Mouse (Mus musculus): Measurements from ENCODE around the gene Ap2b1. TPM values are rescaled to one million over a fixed set of nuclear protein-coding genes. Genes with fewer than 3 reads are reported as not detected.

Ap2b1 gene
- polyA plus RNA-seq, 1 experiment from 2014 or later, result 89.2 TPM

GRCm38 (mm10) chr11:83379745-83380341 lies 81.0 kb downstream of the Ap2b1 start:
- no peaks in the 10 kb centered on the region for H3K9me3 ChIP-seq
- 89% methylated on average over 7 of the region's 7 CpGs for WGBS
- H3K4me1 ChIP-seq (replicated peaks), result peaks cover 15% of the 10 kb centered on the region
- no peak overlapping the region for H3K4me3 ChIP-seq
- no peak for DNase-seq (ENCODE audit: low spot score)
- peaks cover 51% of the 10 kb centered on the region for H3K36me3 ChIP-seq
- H3K27ac ChIP-seq, result no peak overlapping the region
- no peaks in the 10 kb centered on the region for H3K27me3 ChIP-seq (ENCODE audit: insufficient read depth, poor library complexity, severe bottlenecking)

- Histone ChIP-seq H3K4me1 (replicated peaks) (peaks cover 15% of the 10 kb centered on the region), H3K27ac (no peak overlapping the region), H3K9me3 (no peaks in the 10 kb centered on the region), H3K27me3 (ENCODE audit: insufficient read depth, poor library complexity, severe bottlenecking) (no peaks in the 10 kb centered on the region), H3K4me3 (no peak overlapping the region), H3K36me3 (peaks cover 24% of the 10 kb centered on the region)
- no peak for DNase-seq (ENCODE audit: low spot score)
- WGBS, result 71% methylated on average over 9 of the region's 9 CpGs
Observed at GRCm38 (mm10) chr11:83382876-83383531, 84.2 kb downstream of the Ap2b1 start.

- peaks cover 25% of the 10 kb centered on the region for H3K36me3 ChIP-seq
- WGBS, result 81% methylated on average over 1 of the region's 1 CpGs
- H3K4me3 ChIP-seq, result no peak overlapping the region
- peaks cover 15% of the 10 kb centered on the region for H3K4me1 ChIP-seq (replicated peaks)
- H3K27ac ChIP-seq, result no peak overlapping the region
- H3K9me3 ChIP-seq, result no peaks in the 10 kb centered on the region
- DNase-seq (ENCODE audit: low spot score), result no peak
- H3K27me3 ChIP-seq (ENCODE audit: insufficient read depth, poor library complexity, severe bottlenecking), result no peaks in the 10 kb centered on the region
Observed at GRCm38 (mm10) chr11:83383532-83383887, 84.7 kb downstream of the Ap2b1 start.

- H3K27me3 ChIP-seq (ENCODE audit: insufficient read depth, poor library complexity, severe bottlenecking), result no peaks in the 10 kb centered on the region
- no peak overlapping the region for H3K27ac ChIP-seq
- H3K4me3 ChIP-seq, result no peak overlapping the region
- H3K4me1 ChIP-seq (replicated peaks), result peaks cover 18% of the 10 kb centered on the region
- H3K36me3 ChIP-seq, result peaks cover 73% of the 10 kb centered on the region
- H3K9me3 ChIP-seq, result no peaks in the 10 kb centered on the region
- 89% methylated on average over 4 of the region's 4 CpGs for whole genome bisulfite sequencing
- DNase-seq (ENCODE audit: low spot score), result no peak
Observed at GRCm38 (mm10) chr11:83393062-83393461, 94.2 kb downstream of the Ap2b1 start.

- DNase-seq (ENCODE audit: low spot score), result peak; percentile 35
- H3K4me1 ChIP-seq (replicated peaks), result peaks cover 18% of the 10 kb centered on the region
- no peak overlapping the region for H3K27ac ChIP-seq
- no peaks in the 10 kb centered on the region for H3K9me3 ChIP-seq
- peaks cover 80% of the 10 kb centered on the region for H3K36me3 ChIP-seq
- 30% methylated on average over 6 of the region's 6 CpGs for WGBS
- no peak overlapping the region for H3K4me3 ChIP-seq
- H3K27me3 ChIP-seq (ENCODE audit: insufficient read depth, poor library complexity, severe bottlenecking), result no peaks in the 10 kb centered on the region
Observed at GRCm38 (mm10) chr11:83394802-83395439, 96.1 kb downstream of the Ap2b1 start.

GRCm38 (mm10) chr11:83397626-83398025 lies 98.8 kb downstream of the Ap2b1 start:
- H3K27me3 ChIP-seq (ENCODE audit: insufficient read depth, poor library complexity, severe bottlenecking), result no peaks in the 10 kb centered on the region
- H3K36me3 ChIP-seq, result peaks cover 75% of the 10 kb centered on the region
- H3K9me3 ChIP-seq, result no peaks in the 10 kb centered on the region
- H3K27ac ChIP-seq, result no peak overlapping the region
- no peak for DNase-seq (ENCODE audit: low spot score)
- no peak overlapping the region for H3K4me3 ChIP-seq
- WGBS, result 89% methylated on average over 7 of the region's 7 CpGs
- H3K4me1 ChIP-seq (replicated peaks), result peaks cover 18% of the 10 kb centered on the region

- no peak for DNase-seq (ENCODE audit: low spot score)
- 80% methylated on average over 5 of the region's 5 CpGs for WGBS
- Histone ChIP-seq H3K4me1 (replicated peaks) (peaks cover 18% of the 10 kb centered on the region), H3K9me3 (no peaks in the 10 kb centered on the region), H3K36me3 (peaks cover 75% of the 10 kb centered on the region), H3K27ac (no peak overlapping the region), H3K27me3 (ENCODE audit: insufficient read depth, poor library complexity, severe bottlenecking) (no peaks in the 10 kb centered on the region), H3K4me3 (no peak overlapping the region)
Observed at GRCm38 (mm10) chr11:83398724-83399123, 99.9 kb downstream of the Ap2b1 start.

GRCm38 (mm10) chr11:83403787-83404186 lies 105.0 kb downstream of the Ap2b1 start:
- H3K27ac ChIP-seq, result no peak overlapping the region
- WGBS, result 85% methylated on average over 7 of the region's 7 CpGs
- peaks cover 4% of the 10 kb centered on the region for H3K4me1 ChIP-seq (replicated peaks)
- DNase-seq (ENCODE audit: low spot score), result no peak
- no peaks in the 10 kb centered on the region for H3K9me3 ChIP-seq
- no peak overlapping the region for H3K4me3 ChIP-seq
- peaks cover 54% of the 10 kb centered on the region for H3K36me3 ChIP-seq
- no peaks in the 10 kb centered on the region for H3K27me3 ChIP-seq (ENCODE audit: insufficient read depth, poor library complexity, severe bottlenecking)

GRCm38 (mm10) chr11:83406391-83406790 lies 107.6 kb downstream of the Ap2b1 start:
- Histone ChIP-seq H3K27me3 (ENCODE audit: insufficient read depth, poor library complexity, severe bottlenecking) (peaks cover 7% of the 10 kb centered on the region; the same call in 1 of the 2 replicates), H3K4me3 (no peak overlapping the region), H3K9me3 (no peaks in the 10 kb centered on the region), H3K36me3 (peaks cover 32% of the 10 kb centered on the region), H3K4me1 (replicated peaks) (peaks cover 24% of the 10 kb centered on the region), H3K27ac (no peak overlapping the region)
- WGBS, result 70% methylated on average over 3 of the region's 3 CpGs
- DNase-seq (ENCODE audit: low spot score), result no peak

GRCm38 (mm10) chr11:83408242-83408641 lies 109.4 kb downstream of the Ap2b1 start:
- peaks cover 28% of the 10 kb centered on the region for H3K4me1 ChIP-seq (replicated peaks)
- H3K9me3 ChIP-seq, result no peaks in the 10 kb centered on the region
- H3K36me3 ChIP-seq, result peaks cover 15% of the 10 kb centered on the region
- DNase-seq (ENCODE audit: low spot score), result no peak
- H3K4me3 ChIP-seq, result no peak overlapping the region
- H3K27me3 ChIP-seq (ENCODE audit: insufficient read depth, poor library complexity, severe bottlenecking), result peaks cover 21% of the 10 kb centered on the region
- WGBS, result 36% methylated on average over 8 of the region's 8 CpGs
- H3K27ac ChIP-seq, result no peak overlapping the region

- WGBS, result 1% methylated on average over 41 of the region's 44 CpGs
- Histone ChIP-seq H3K4me3 (peak within 1 kb of the TSS; percentile 85), H3K9me3 (no peaks in the 10 kb centered on the region), H3K4me1 (replicated peaks) (peaks cover 28% of the 10 kb centered on the region), H3K36me3 (peaks cover 6% of the 10 kb centered on the region), H3K27me3 (ENCODE audit: insufficient read depth, poor library complexity, severe bottlenecking) (peaks cover 23% of the 10 kb centered on the region), H3K27ac (peak within 1 kb of the TSS; percentile 93)
- DNase-seq (ENCODE audit: low spot score), result peak; percentile 60
Observed at GRCm38 (mm10) chr11:83409087-83409754, 110.4 kb downstream of the Ap2b1 start, which contains the start of gene Rasl10b. TSS of gene Rasl10b (plus strand) at chr11:83409137.

GRCm38 (mm10) chr11:83409792-83410291 lies 111.0 kb downstream of the Ap2b1 start:
- Histone ChIP-seq H3K4me3 (peak overlapping the region; percentile 85), H3K36me3 (no peaks in the 10 kb centered on the region), H3K4me1 (replicated peaks) (peaks cover 28% of the 10 kb centered on the region), H3K27me3 (ENCODE audit: insufficient read depth, poor library complexity, severe bottlenecking) (peaks cover 23% of the 10 kb centered on the region), H3K9me3 (no peaks in the 10 kb centered on the region), H3K27ac (peak overlapping the region; percentile 93)
- peak; percentile 35 for DNase-seq (ENCODE audit: low spot score)
- WGBS, result under 1% methylated on average over 39 of the region's 40 CpGs
